Mouse (Mus musculus) heart, postnatal 25 days (tissue): ENCODE data around the gene Tmem151b. TPM values are rescaled to one million over a fixed set of nuclear protein-coding genes. Genes with fewer than 3 reads are reported as not detected.

Experiments used
- DNase-seq: peaks from one replicate; pipeline ENCODE4 v3.0.0; 2022; ENCODE audit warnings: low spot score
- intact Hi-C: fragments of 180-260 bp; cut with DNase I; formaldehyde crosslinking; loops from one replicate; pipeline ENCODE4 v1.15.1; 2025
- total RNA-seq, 2 experiments: library from RNA; stranded (reverse); gene quantifications; 2 replicates each; pipeline ENCODE4 v1.2.3; 2021

The Tmem151b gene
- total RNA-seq, 2 experiments from 2014 or later, result 0.05 TPM; not detected in 1

DNA sequence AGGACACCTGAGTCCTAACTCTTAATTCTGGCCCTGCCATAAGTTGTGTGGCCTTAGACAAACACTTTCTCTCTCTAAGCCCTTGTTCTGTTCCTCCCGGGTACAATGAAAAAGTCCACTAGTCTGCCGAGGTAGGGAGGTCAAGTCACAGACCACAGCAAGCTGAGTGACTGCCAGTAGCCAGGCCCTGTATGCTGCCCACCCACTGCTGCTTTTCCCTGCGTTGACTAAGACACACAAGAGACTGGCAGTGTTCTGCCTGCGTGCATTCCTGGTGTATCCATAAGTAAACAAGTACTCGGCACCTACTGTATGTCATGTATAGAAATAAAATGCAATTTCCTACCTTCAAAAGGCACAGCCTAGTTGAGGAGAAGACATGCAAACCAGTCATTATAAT is 776 bp upstream of the Tmem151b start:
- no peak for DNase-seq
- intact Hi-C loops, result no loop called here

- DNase-seq, result no peak
- intact Hi-C loops, result no loop called here
These were observed 650 bp downstream of the Tmem151b start for GRCm38 (mm10) chr17:45548541-45549512.

DNA sequence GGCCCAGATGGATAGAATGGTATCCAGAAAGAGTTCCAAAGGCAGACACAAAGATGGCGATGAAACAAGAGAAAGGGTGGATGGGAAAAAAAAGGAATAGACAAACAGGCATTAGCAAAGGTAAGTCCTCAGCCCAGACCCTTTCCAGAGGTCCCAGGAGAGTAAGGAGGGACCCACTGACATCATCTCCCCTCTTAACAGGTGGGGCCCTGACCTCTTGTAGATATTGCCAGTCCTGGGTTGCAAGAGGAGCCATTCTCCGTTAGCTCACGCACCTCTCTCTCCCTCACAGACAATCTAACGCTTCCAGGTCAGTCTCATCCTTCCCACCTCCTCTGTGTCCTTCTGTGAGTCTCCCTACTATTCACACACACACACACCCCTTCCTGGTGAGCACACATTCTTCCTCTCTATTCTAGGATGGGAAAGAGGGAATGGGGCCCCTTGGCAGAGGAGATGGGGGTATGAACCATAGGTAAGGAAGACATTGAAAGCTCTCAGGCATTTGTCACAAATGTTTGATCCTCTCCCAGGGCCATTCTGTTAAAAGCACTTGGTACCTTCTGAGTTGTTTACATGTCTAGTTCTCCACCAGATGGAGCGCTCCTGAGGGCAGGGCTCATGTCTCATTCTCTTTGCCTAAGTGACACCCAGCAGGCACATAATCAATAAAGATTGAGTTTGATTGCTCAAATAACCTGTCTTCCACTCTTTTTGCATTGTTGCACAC is 1.9 kb downstream of the Tmem151b start:
- DNase-seq, result no peak
- intact Hi-C loops, result no loop called here

GRCm38 (mm10) chr17:45546941-45547340 is 2.5 kb downstream of the Tmem151b start:
- intact Hi-C loops, result no loop called here
- DNase-seq, result no peak

GRCm38 (mm10) chr17:45545278-45545961 is 4.1 kb downstream of the Tmem151b start:
- intact Hi-C loops, result no loop called here
- DNase-seq, result no peak

DNA sequence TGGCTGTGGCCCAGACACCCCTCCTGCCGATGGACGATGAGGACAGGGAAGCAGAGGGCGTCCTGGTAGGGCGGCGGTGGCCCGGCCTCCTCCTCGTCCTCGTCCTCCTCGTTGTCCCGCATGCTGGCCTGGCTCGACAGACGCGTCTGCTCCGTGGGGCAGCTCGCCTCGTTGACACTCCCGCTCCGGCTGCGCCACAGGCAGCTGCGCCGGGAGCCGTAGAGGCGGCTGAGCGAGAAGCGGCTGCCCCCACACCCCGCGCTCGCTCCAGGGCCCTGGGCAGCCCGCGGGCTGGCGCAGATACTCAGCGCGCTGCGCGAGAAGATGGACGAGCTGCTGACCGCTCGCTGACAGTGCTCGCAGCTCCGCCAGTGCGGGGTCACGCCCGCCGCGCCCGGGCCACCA is 4.6 kb downstream of the Tmem151b start:
- intact Hi-C loops, result no loop called here
- no peak for DNase-seq

- intact Hi-C loops, result no loop called here
- DNase-seq, result no peak
These were observed 5.2 kb downstream of the Tmem151b start for GRCm38 (mm10) chr17:45544001-45544872.

- no peak for DNase-seq
- intact Hi-C loops, result no loop called here
These were observed 6.4 kb downstream of the Tmem151b start for GRCm38 (mm10) chr17:45543115-45543514.

DNA sequence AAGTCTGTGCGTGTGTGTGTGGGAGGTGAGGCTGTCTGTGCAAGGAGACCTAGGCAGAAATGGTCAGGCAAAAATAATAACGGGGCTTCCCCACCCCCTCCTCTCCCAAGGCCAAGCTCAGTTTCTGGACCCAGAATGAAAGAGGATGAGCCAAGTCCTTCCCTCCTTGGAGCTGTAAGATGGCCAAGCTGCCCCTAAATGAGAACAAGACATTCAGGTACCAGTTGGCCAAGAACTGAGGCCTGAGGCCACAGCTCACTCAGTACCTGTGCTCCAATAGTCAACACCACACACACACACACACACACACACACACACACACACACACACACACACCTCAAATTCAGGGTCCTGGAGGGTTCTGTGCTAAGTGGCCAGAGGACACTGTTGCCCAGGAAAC is 6.8 kb downstream of the Tmem151b start:
- DNase-seq, result no peak
- intact Hi-C loops, result no loop called here

GRCm38 (mm10) chr17:45542129-45542528 is 7.3 kb downstream of the Tmem151b start:
- intact Hi-C loops, result no loop called here
- DNase-seq, result no peak

DNA sequence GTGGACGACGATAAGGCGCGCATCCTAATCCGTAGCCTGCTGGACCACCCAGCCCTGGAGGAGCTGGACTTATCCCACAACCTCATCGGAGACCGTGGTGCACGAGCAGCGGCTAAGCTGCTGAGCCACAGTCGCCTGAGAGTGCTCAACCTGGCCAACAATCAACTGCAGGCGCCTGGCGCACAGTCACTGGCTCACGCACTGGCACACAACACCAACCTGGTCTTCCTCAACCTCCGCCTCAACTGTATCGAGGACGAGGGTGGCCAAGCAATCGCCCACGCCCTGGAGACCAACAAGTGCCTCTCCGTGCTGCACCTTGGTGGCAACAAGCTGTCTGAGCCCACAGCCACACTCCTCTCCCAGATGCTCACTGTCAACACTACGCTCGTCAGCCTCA is 9.8 kb downstream of the Tmem151b start:
- DNase-seq, result no peak
- intact Hi-C loops, result no loop called here

DNA sequence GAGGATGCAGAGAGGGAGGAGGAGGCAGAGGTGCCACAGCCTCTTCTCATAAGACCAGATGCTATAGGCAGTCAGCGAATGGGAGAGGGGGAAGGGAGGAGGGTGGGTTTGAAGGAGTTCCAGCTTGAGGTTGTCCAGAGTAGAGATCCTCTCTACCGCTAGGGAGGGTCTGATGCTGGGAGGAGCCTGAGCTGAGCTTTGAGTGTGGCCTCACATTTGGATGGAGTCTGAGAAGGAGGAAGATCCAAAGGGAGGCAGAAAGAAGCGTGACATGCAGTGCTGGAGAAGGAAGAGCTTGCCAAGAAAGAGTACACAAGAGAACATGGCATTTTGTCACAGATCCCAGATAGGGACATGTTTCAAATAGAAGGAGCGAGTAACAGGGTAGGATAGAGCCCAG is 11.1 kb downstream of the Tmem151b start:
- DNase-seq, result no peak

GRCm38 (mm10) chr17:45536264-45536663 is 13.2 kb downstream of the Tmem151b start:
- no peak for DNase-seq
- intact Hi-C loops, result no loop called here

More for the DNA sequence above, 11.1 kb downstream of the Tmem151b start:
- intact Hi-C loops, result no loop called here

DNA sequence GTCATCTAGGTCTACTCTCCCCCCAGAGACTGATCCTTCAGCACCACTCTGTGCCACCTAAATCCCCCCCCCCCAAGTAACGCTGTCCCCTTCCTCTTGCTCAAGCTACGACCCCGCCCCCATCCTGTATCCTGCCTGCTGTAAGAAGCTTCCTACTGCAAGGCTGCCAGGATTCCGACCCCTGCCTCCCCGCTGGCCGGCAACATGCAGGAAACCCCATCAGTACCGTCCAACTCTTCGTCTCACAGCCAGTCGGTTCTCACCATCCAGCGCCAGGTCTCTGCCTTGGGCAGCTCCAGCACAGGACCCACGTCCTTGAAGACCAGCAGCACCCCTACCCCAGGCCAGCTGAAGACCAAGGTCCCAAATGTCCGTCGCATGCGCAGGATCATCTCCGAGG is 16.6 kb downstream of the Tmem151b start:
- DNase-seq, result no peak
- intact Hi-C loops, result no loop called here

DNA sequence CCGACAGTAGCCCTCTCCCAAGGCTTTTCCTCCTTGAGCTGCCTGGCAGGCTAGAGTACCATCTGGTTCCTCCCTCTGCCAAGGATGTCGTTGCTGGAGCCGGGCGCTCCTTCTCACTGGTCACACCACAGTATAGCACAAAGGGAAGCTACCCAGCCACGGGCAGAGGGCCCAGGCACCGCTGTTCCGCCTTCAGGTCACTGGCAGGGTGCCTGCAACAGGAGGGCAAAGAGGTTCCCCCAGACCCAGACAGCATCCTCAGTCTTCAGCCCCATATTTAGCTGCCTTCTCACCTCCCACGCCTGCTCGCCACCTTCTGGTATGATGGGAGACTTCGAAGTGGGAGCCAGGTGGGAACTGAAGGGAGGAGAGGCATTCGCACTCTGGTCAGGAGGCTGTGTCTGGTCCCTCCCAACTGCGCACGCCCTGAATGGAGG is 19.1 kb downstream of the Tmem151b start:
- no peak for DNase-seq
- intact Hi-C loops, result no loop called here

GRCm38 (mm10) chr17:45526571-45526970 is 22.9 kb downstream of the Tmem151b start:
- DNase-seq, result no peak
- intact Hi-C loops, result no loop called here

- intact Hi-C loops, result no loop called here
These were observed 24.5 kb downstream of the Tmem151b start for GRCm38 (mm10) chr17:45524961-45525360.

GRCm38 (mm10) chr17:45523263-45523662 is 26.2 kb downstream of the Tmem151b start, which contains the start of gene Tcte1:
TSS of gene Tcte1 (plus strand) at chr17:45523434.
- intact Hi-C loops, result no loop called here
- DNase-seq, result no peak

More at GRCm38 (mm10) chr17:45524961-45525360, 24.5 kb downstream of the Tmem151b start:
- no peak for DNase-seq

DNA sequence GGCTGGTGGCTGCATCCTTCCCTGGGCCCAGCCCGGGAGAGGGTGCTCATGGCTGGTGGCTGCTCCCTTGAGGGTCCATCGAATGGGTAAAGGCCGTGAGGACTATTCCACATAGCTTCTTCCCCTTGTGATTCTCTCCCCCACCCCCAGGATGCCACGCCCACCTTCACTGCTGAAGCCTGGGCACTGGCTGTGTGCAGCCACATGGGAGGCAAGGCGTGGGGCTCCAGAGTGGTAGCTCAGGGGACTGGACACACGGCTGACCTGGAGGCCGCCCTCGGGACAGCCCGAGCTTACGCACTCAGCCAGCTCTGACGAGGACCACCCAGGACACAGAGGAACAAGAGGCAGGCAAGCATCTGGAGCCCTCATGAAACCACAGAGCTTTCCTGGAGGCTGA is 29.3 kb downstream of the Tmem151b start:
- intact Hi-C loops, result no loop called here
- DNase-seq, result no peak
